Mouse (Mus musculus) liver, embryonic 14.5 days (tissue): ENCODE data around the gene Ltbp2.

Experiments
- CTCF ChIP-seq: IDR thresholded peaks from 2 replicates; pipeline ENCODE4 v1.5.1; 2016; ENCODE audit warnings: antibody characterized with exemption, low read depth, control low read depth
- EP300 ChIP-seq: IDR thresholded peaks from 2 replicates; pipeline ENCODE4 v1.6.1; 2016; ENCODE audit warnings: antibody characterized with exemption, low read depth

DNA sequence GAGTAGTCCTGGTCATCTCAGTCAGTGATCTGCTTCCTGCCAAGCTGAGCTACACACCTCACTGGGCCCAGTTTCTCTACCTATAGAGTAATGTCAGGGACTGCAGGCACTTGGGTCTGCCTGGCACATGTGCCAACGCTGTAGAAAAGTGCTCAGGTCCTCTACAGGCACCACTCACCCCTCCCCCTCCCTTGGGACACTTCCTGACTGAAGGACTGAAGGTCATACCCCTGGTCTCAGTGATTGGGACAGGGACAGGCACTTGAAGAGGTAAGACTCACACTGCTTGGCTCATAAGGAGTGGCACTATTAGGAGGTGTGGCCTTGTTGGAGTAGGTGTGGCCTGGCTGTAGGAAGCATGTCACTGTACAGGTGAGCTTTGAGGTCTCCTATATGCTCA lies 65.5 kb downstream of the Ltbp2 start:
- TF ChIP-seq EP300: no peak
- TF ChIP-seq CTCF: no peak
